In the genomic region with DNA sequence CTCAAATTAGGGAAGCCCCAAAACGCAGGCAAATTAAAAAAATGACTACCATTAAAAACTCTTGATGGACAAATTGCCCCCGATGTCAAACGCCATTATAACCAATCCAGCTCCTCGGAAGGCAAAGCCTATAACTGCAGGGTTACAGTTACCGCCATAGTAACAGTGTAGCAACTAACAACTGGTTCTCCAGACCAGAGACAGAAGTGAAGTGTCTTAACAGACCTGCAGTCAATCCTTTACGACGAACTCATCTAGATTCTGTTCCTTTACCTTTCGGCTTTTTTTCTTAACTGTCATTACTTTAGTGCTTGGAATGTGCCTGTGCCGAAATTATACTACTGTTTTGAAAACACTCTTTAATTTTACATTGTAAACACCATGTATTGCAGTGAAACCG, we compare ENCODE assay signal across 8 mouse cellular contexts. TPM values are rescaled to one million over a fixed set of nuclear protein-coding genes. Genes with fewer than 3 reads are reported as not detected.
A peak's percentile ranks its signal among the peaks of the same experiment; 100 is the strongest.
DNase-seq lines count a peak whose midpoint lies in the region; ATAC-seq lines count a peak whose summit lies in the region.

No protein-coding gene starts in this region.

- H3K9ac ChIP-seq in forebrain, embryonic 13.5 days = peak overlapping the region; percentile 95
- peak overlapping the region; percentile 86 for H3K9ac ChIP-seq in limb, embryonic 12.5 days (replicated peaks)
- peak overlapping the region; percentile 92; the same call in 1 of the 2 replicates for H3K9ac ChIP-seq in neural tube, embryonic 13.5 days

- H3K4me2 ChIP-seq in forebrain, embryonic 13.5 days = peak overlapping the region; percentile 99
- H3K4me2 ChIP-seq in limb, embryonic 12.5 days = peak overlapping the region; percentile 95
- H3K4me2 ChIP-seq in neural tube, embryonic 13.5 days = peak overlapping the region; percentile 97

- no peaks in the 10 kb centered on the region for H3K27me3 ChIP-seq in heart, embryonic 10.5 days (ENCODE audit: insufficient read depth, poor library complexity, severe bottlenecking)
- H3K27me3 ChIP-seq in forebrain, embryonic 13.5 days = 0 out of 2 replicates have a peak, but pooled peaks cover 3% of the 10 kb centered on the region
- no peaks in the 10 kb centered on the region for H3K27me3 ChIP-seq in limb, embryonic 12.5 days
- H3K27me3 ChIP-seq in neural tube, embryonic 13.5 days = peaks cover 45% of the 10 kb centered on the region

- no peaks in the 10 kb centered on the region for H3K9me3 ChIP-seq in heart, embryonic 10.5 days
- H3K9me3 ChIP-seq in forebrain, embryonic 13.5 days (replicated peaks) = no peaks in the 10 kb centered on the region
- no peaks in the 10 kb centered on the region for H3K9me3 ChIP-seq in limb, embryonic 12.5 days
- no peaks in the 10 kb centered on the region for H3K9me3 ChIP-seq in neural tube, embryonic 13.5 days

- peak overlapping the region; percentile 94 for H3K4me3 ChIP-seq in heart, embryonic 10.5 days
- peak overlapping the region; percentile 86 for H3K4me3 ChIP-seq in forebrain, embryonic 13.5 days
- peak overlapping the region; percentile 82 for H3K4me3 ChIP-seq in limb, embryonic 12.5 days (replicated peaks)
- peak overlapping the region; percentile 82 for H3K4me3 ChIP-seq in neural tube, embryonic 13.5 days

- no peak for ATAC-seq in forebrain, embryonic 13.5 days
- ATAC-seq in limb, embryonic 12.5 days (ENCODE audit: insufficient number of reproducible peaks, insufficient read depth, low FRiP score, low TSS enrichment, low read depth) = no peak
- no peak for ATAC-seq in neural tube, embryonic 13.5 days (ENCODE audit: low read depth)

- H3K4me1 ChIP-seq in heart, embryonic 10.5 days = peaks cover 14% of the 10 kb centered on the region
- H3K4me1 ChIP-seq in forebrain, embryonic 13.5 days = peaks cover 20% of the 10 kb centered on the region
- peaks cover 15% of the 10 kb centered on the region for H3K4me1 ChIP-seq in limb, embryonic 12.5 days (replicated peaks)
- peaks cover 24% of the 10 kb centered on the region for H3K4me1 ChIP-seq in neural tube, embryonic 13.5 days (replicated peaks)

- H3K36me3 ChIP-seq in heart, embryonic 10.5 days = no peaks in the 10 kb centered on the region
- H3K36me3 ChIP-seq in forebrain, embryonic 13.5 days (ENCODE audit: poor library complexity, severe bottlenecking) = no peaks in the 10 kb centered on the region
- no peaks in the 10 kb centered on the region for H3K36me3 ChIP-seq in limb, embryonic 12.5 days
- no peaks in the 10 kb centered on the region for H3K36me3 ChIP-seq in neural tube, embryonic 13.5 days

- H3K27ac ChIP-seq in heart, embryonic 10.5 days = no peak overlapping the region
- no peak overlapping the region for H3K27ac ChIP-seq in forebrain, embryonic 13.5 days
- H3K27ac ChIP-seq in limb, embryonic 12.5 days = no peak overlapping the region
- no peak overlapping the region for H3K27ac ChIP-seq in neural tube, embryonic 13.5 days (replicated peaks)

- WGBS in heart, embryonic 10.5 days = 24% methylated on average over 10 of the region's 10 CpGs
- WGBS in forebrain, embryonic 13.5 days = 26% methylated on average over 10 of the region's 10 CpGs
- WGBS in limb, embryonic 12.5 days = 9% methylated on average over 10 of the region's 10 CpGs
- whole genome bisulfite sequencing in neural tube, embryonic 13.5 days = 22% methylated on average over 10 of the region's 10 CpGs

- DNase-seq in heart, embryonic 10.5 days (ENCODE audit: low spot score) = no peak
- DNase-seq in heart, adult 11 months = no peak
- DNase-seq in MN1 (ENCODE audit: low spot score) = peak; percentile 37
- DNase-seq in left cerebral cortex, postnatal 10 days (ENCODE audit: extremely low spot score in 1 of 2, low spot score in 2 of 2) = no peak
- no peak for DNase-seq in urinary bladder, adult 2 months (ENCODE audit: low spot score)

- intact Hi-C loops in left cerebral cortex, postnatal 10 days (cut with DNase I) = loop anchor here (5.0 kb wide), 1 partner anchor 62 kb away; no protein-coding TSS in a partner anchor

RNA-seq across cellular contexts. Expression of a gene that starts 1.4 kb away (rescaled TPM):
- polyA plus RNA-seq in heart, embryonic 10.5 days (2016; fragmentation: Nextera tagmentation; extraction: Ambion mirVana) = 13.5 and 15.5 TPM in 2 replicates
- polyA plus RNA-seq in forebrain, embryonic 13.5 days (2015; fragmentation: Nextera tagmentation; extraction: Ambion mirVana) = 9.3 and 10.1 TPM in 2 replicates
- polyA plus RNA-seq in limb, embryonic 12.5 days (2016; fragmentation: Nextera tagmentation; extraction: Ambion mirVana) = 13.4 and 14.4 TPM in 2 replicates
- 8.0 and 8.6 TPM in 2 replicates for polyA plus RNA-seq in neural tube, embryonic 13.5 days (2015; fragmentation: Nextera tagmentation; extraction: Ambion mirVana)
- total RNA-seq in left cerebral cortex, postnatal 10 days (2021) = 10 to 100 TPM; 30.3 to 34.4 TPM
- 25.1 and 27.8 TPM in 2 replicates for polyA plus RNA-seq in urinary bladder, adult 2 months (2012; rRNA removed)
